Mouse (Mus musculus) bone marrow macrophage, adult 2 months (primary cell): ENCODE measurements around the gene Arrdc5. TPM values are rescaled to one million over a fixed set of nuclear protein-coding genes. Genes with fewer than 3 reads are reported as not detected.
"Not testable (repeated sequence)": the region's sequence is repeated elsewhere in the genome, so short reads cannot be mapped to it uniquely, and the experiment has no call there.

Experiments used
- H3K27ac ChIP-seq: 2 replicates; pipeline ENCODE4 v1.5.1; 2012; ENCODE audit warnings: low read depth, low read length; ENCODE audit not compliant: insufficient read depth
- H3K4me1 ChIP-seq: 2 replicates; pipeline ENCODE4 v1.6.1; 2012; ENCODE audit warnings: low read length; ENCODE audit not compliant: control insufficient read depth, insufficient read depth
- H3K4me3 ChIP-seq: 2 replicates; pipeline ENCODE4 v1.5.1; 2012; ENCODE audit warnings: mild to moderate bottlenecking, low read length, moderate library complexity; ENCODE audit not compliant: insufficient read depth
- CTCF ChIP-seq: IDR thresholded peaks from 2 replicates; pipeline ENCODE4 v1.5.1; 2012; ENCODE audit warnings: low read depth, mild to moderate bottlenecking, low read length, moderate library complexity
- POLR2A ChIP-seq: IDR thresholded peaks from 2 replicates; pipeline ENCODE4 v1.6.1; 2012; ENCODE audit warnings: mild to moderate bottlenecking, low read depth, low read length, borderline replicate concordance
- polyA plus RNA-seq: library from polyadenylated mRNA; stranded (reverse); fragments of >200 nt; gene quantifications from 2 replicates; pipeline ENCODE4 v1.2.4, GENCODE M21; 2012; ENCODE audit not compliant: missing spikeins, insufficient read depth, insufficient read length

Gene Arrdc5
- polyA plus RNA-seq, 1 experiment, result not detected

- Histone ChIP-seq H3K4me3 (peak overlapping the region; percentile 49), H3K4me1 (peaks cover 50% of the 10 kb centered on the region), H3K27ac (peak overlapping the region; percentile 80)
- TF ChIP-seq CTCF (no peak), POLR2A (no peak)
Observed at GRCm38 (mm10) chr17:56269153-56269630, 30.9 kb downstream of the Arrdc5 start.

DNA sequence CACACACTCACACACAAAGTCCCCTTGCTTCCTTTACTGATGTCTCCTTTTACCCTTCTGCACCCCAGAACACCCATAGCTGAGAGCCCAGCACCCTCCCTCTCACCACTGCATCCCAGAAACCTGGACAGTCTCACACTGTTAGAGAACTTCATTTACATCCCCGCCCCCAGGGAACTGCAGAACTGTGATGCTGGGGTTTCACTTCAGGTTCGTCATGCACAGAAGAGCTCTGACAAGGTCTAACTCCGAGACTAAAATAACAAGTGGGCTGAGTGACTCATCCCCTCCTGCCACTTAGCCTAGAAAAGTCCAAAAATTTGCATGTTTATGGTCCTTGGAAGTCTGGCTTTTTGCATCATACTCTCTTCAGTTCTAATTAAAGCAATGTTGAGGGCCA, 33.8 kb downstream of the Arrdc5 start:
- H3K4me3 ChIP-seq, result no peak overlapping the region
- H3K27ac ChIP-seq, result peak overlapping the region; percentile 98
- H3K4me1 ChIP-seq, result peaks cover 42% of the 10 kb centered on the region
- no peak for TF ChIP-seq POLR2A
- TF ChIP-seq CTCF, result no peak

- Histone ChIP-seq H3K4me3 (no peak overlapping the region), H3K27ac (peak overlapping the region; percentile 98), H3K4me1 (peaks cover 42% of the 10 kb centered on the region)
- TF ChIP-seq POLR2A, result no peak
- no peak for TF ChIP-seq CTCF
Observed at GRCm38 (mm10) chr17:56265869-56266268, 34.2 kb downstream of the Arrdc5 start.

GRCm38 (mm10) chr17:56265011-56265410, 35.1 kb downstream of the Arrdc5 start:
- H3K4me3 ChIP-seq, result no peak overlapping the region
- peaks cover 49% of the 10 kb centered on the region for H3K4me1 ChIP-seq
- no peak for TF ChIP-seq CTCF
- TF ChIP-seq POLR2A, result no peak
- peak overlapping the region; percentile 98 for H3K27ac ChIP-seq

DNA sequence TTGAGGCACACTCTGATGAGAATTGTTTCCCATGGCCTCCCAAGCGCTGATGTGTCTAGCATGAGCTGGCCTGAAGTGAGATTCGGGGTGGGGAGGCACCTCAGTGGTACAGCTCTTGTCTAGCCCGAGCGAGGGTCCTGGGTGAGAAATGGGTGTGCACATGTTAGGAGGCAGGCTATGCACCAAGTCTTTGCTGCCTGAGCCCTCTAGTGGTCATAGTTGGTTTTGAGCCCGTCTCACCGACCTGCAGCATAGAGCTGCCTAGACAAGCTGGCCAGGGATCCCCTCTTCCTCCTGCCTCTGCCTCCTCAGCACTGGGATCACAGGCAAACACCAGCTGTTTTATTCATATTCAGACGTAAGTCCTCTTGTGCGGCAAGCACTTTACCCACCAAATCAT, 36.1 kb downstream of the Arrdc5 start:
- peak; percentile 61 for TF ChIP-seq CTCF
- TF ChIP-seq POLR2A, result no peak
- peaks cover 56% of the 10 kb centered on the region for H3K4me1 ChIP-seq
- H3K4me3 ChIP-seq, result no peak overlapping the region
- H3K27ac ChIP-seq, result peak overlapping the region; percentile 34

DNA sequence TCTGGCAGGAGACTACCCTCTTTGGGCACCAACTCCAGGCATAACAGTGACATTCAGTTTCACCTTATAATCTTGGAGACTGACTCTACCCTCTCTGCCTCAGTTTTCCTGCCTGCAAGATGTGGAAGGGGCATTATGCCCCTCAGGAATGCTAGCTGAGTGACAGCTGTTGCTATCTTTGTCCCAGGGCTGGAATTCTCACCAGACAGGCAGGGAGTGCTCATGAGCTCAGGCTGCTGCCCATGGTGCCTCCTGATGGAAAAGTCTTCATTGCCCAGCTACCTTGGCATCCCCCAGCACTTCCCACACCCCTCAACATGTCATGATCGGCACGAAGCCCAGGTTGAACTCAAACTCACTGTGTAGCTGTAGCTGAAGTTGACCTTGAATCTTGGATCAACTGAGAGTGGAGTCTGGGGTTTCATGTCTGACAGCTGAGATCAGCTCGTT, 37.4 kb downstream of the Arrdc5 start:
- no peak for TF ChIP-seq CTCF
- no peak for TF ChIP-seq POLR2A
- Histone ChIP-seq H3K4me3 (no peak overlapping the region), H3K27ac (no peak overlapping the region), H3K4me1 (peaks cover 54% of the 10 kb centered on the region)

DNA sequence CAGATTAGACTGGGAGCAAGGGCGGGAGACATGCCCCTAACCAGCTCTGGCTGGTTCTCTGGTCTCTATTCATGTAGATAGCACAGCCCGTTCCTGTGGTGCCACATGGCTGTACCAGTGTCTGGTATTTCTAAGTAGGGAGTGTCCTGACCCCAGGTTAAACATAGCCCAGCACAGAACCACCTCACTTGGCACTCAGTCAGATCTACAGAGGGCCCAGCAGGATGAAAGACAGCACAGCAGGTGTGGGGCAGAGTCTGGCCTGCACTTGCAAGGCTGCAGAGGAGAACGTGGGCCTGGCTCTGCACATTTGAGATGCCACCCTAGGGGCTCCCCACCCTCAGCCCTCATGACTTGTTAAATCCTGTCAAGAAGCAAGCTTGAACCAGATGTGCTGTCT, 38.9 kb downstream of the Arrdc5 start:
- peaks cover 48% of the 10 kb centered on the region for H3K4me1 ChIP-seq
- TF ChIP-seq POLR2A (no peak), CTCF (no peak)
- no peak overlapping the region for H3K4me3 ChIP-seq
- no peak overlapping the region for H3K27ac ChIP-seq

- H3K4me3 ChIP-seq, result peak overlapping the region; percentile 79
- H3K4me1 ChIP-seq, result peaks cover 37% of the 10 kb centered on the region
- peak overlapping the region; percentile 38 for H3K27ac ChIP-seq
- TF ChIP-seq CTCF (no peak), POLR2A (no peak)
Observed at GRCm38 (mm10) chr17:56259301-56260037, 40.6 kb downstream of the Arrdc5 start.

DNA sequence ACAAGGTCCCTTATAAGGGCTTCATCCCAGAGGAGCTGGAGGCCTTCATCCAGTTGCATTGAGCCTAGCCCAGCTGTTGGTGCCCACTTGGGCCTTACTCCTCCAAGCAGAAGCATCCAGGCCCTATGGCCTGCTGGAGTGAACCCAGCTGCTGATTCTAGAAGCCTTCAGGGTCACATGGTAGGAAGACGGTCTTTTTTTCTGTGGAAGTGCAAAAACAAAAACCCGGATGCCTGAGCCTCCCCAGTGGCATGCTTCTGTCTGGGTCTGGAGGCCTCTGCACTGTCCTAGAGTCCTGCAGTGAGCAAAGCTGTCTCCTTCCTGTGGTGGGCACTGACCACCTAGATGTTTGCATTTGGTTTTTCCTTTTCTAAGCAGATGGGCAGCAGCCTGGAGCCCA, 41.3 kb downstream of the Arrdc5 start:
- peak overlapping the region; percentile 79 for H3K4me3 ChIP-seq

GRCm38 (mm10) chr17:56258269-56258668, 41.8 kb downstream of the Arrdc5 start:
- Histone ChIP-seq H3K4me3 (peak overlapping the region; percentile 79), H3K4me1 (peaks cover 33% of the 10 kb centered on the region)
- H3K27ac ChIP-seq, result not testable (repeated sequence)

More for the DNA sequence above, 41.3 kb downstream of the Arrdc5 start:
- Histone ChIP-seq H3K27ac (peak overlapping the region; percentile 38), H3K4me1 (peaks cover 33% of the 10 kb centered on the region)
